Mouse (Mus musculus): ENCODE data around the gene Lrrc8a. TPM values are rescaled to one million over a fixed set of nuclear protein-coding genes. Genes with fewer than 3 reads are reported as not detected.

Gene Lrrc8a
- polyA plus RNA-seq, 1 experiment from 2014 or later: 51.1 TPM

GRCm38 (mm10) chr2:30235593-30235992 lies 1.9 kb upstream of the Lrrc8a start:
- no peak for ATAC-seq (ENCODE audit: low FRiP score, low TSS enrichment)
- no peak overlapping the region for H3K4me2 ChIP-seq (replicated peaks; ENCODE audit: low read depth, low read length)
- no peak overlapping the region for H3K9ac ChIP-seq (ENCODE audit: low read depth, low read length)
- no peak overlapping the region for H3K4me3 ChIP-seq (ENCODE audit: low read length)
- WGBS: 62% methylated on average over 5 of the region's 5 CpGs
- no peaks in the 10 kb centered on the region; the same call in 1 of the 2 replicates for H3K9me3 ChIP-seq (ENCODE audit: control insufficient read depth, low read length)
- H3K27ac ChIP-seq (ENCODE audit: low read depth, low read length): no peak overlapping the region
- H3K27me3 ChIP-seq (ENCODE audit: control insufficient read depth, insufficient read depth, low read length): no peaks in the 10 kb centered on the region
- H3K36me3 ChIP-seq (ENCODE audit: control insufficient read depth, insufficient read depth, low read length): peaks cover 8% of the 10 kb centered on the region
- H3K4me1 ChIP-seq (ENCODE audit: control insufficient read depth, insufficient read depth, low read length): peaks cover 21% of the 10 kb centered on the region

GRCm38 (mm10) chr2:30236426-30237198 lies 903 bp upstream of the Lrrc8a start:
- Histone ChIP-seq H3K27me3 (ENCODE audit: control insufficient read depth, insufficient read depth, low read length) (no peaks in the 10 kb centered on the region), H3K4me1 (ENCODE audit: control insufficient read depth, insufficient read depth, low read length) (peaks cover 21% of the 10 kb centered on the region), H3K4me3 (ENCODE audit: low read length) (peak overlapping the region; percentile 76), H3K4me2 (replicated peaks; ENCODE audit: low read depth, low read length) (peak overlapping the region; percentile 83), H3K9ac (ENCODE audit: low read depth, low read length) (peak overlapping the region; percentile 78), H3K36me3 (ENCODE audit: control insufficient read depth, insufficient read depth, low read length) (peaks cover 18% of the 10 kb centered on the region), H3K9me3 (ENCODE audit: control insufficient read depth, low read length) (no peaks in the 10 kb centered on the region), H3K27ac (ENCODE audit: low read depth, low read length) (peak overlapping the region; percentile 76; the same call in 1 of the 2 replicates)
- ATAC-seq (ENCODE audit: low FRiP score, low TSS enrichment): no peak
- WGBS: 3% methylated on average over 18 of the region's 18 CpGs

- Histone ChIP-seq H3K4me3 (ENCODE audit: low read length) (peak overlapping the region; percentile 76), H3K27ac (ENCODE audit: low read depth, low read length) (peak overlapping the region; percentile 84), H3K36me3 (ENCODE audit: control insufficient read depth, insufficient read depth, low read length) (peaks cover 28% of the 10 kb centered on the region), H3K9ac (ENCODE audit: low read depth, low read length) (peak overlapping the region; percentile 86), H3K4me2 (replicated peaks; ENCODE audit: low read depth, low read length) (peak overlapping the region; percentile 72), H3K27me3 (ENCODE audit: control insufficient read depth, insufficient read depth, low read length) (no peaks in the 10 kb centered on the region), H3K9me3 (ENCODE audit: control insufficient read depth, low read length) (no peaks in the 10 kb centered on the region), H3K4me1 (ENCODE audit: control insufficient read depth, insufficient read depth, low read length) (peaks cover 26% of the 10 kb centered on the region)
- ATAC-seq (ENCODE audit: low FRiP score, low TSS enrichment): peak; percentile 90
- under 1% methylated on average over 18 of the region's 42 CpGs for WGBS
Observed at GRCm38 (mm10) chr2:30237881-30238280, 366 bp downstream of the Lrrc8a start.

GRCm38 (mm10) chr2:30238906-30239465 lies 1.5 kb downstream of the Lrrc8a start:
- peak overlapping the region; percentile 86 for H3K9ac ChIP-seq (ENCODE audit: low read depth, low read length)
- H3K27me3 ChIP-seq (ENCODE audit: control insufficient read depth, insufficient read depth, low read length): no peaks in the 10 kb centered on the region
- H3K4me1 ChIP-seq (ENCODE audit: control insufficient read depth, insufficient read depth, low read length): peaks cover 26% of the 10 kb centered on the region
- no peaks in the 10 kb centered on the region for H3K9me3 ChIP-seq (ENCODE audit: control insufficient read depth, low read length)
- H3K4me3 ChIP-seq (ENCODE audit: low read length): peak overlapping the region; percentile 76
- peak overlapping the region; percentile 24; the same call in 1 of the 2 replicates for H3K27ac ChIP-seq (ENCODE audit: low read depth, low read length)
- WGBS: 66% methylated on average over 3 of the region's 3 CpGs
- H3K36me3 ChIP-seq (ENCODE audit: control insufficient read depth, insufficient read depth, low read length): peaks cover 37% of the 10 kb centered on the region
- peak overlapping the region; percentile 72 for H3K4me2 ChIP-seq (replicated peaks; ENCODE audit: low read depth, low read length)
- no peak for ATAC-seq (ENCODE audit: low FRiP score, low TSS enrichment)

- Histone ChIP-seq H3K4me2 (replicated peaks; ENCODE audit: low read depth, low read length) (0 out of 2 replicates have a peak overlapping the region, but pooled peaks have one; percentile 2), H3K36me3 (ENCODE audit: control insufficient read depth, insufficient read depth, low read length) (peaks cover 44% of the 10 kb centered on the region), H3K9me3 (ENCODE audit: control insufficient read depth, low read length) (no peaks in the 10 kb centered on the region), H3K4me3 (ENCODE audit: low read length) (no peak overlapping the region), H3K9ac (ENCODE audit: low read depth, low read length) (peak overlapping the region; percentile 86), H3K27me3 (ENCODE audit: control insufficient read depth, insufficient read depth, low read length) (no peaks in the 10 kb centered on the region), H3K27ac (ENCODE audit: low read depth, low read length) (peak overlapping the region; percentile 37; the same call in 1 of the 2 replicates), H3K4me1 (ENCODE audit: control insufficient read depth, insufficient read depth, low read length) (peaks cover 29% of the 10 kb centered on the region)
- ATAC-seq (ENCODE audit: low FRiP score, low TSS enrichment): no peak
- WGBS: 70% methylated on average over 4 of the region's 4 CpGs
Observed at GRCm38 (mm10) chr2:30239777-30240176, 2.3 kb downstream of the Lrrc8a start.

- H3K27me3 ChIP-seq (ENCODE audit: control insufficient read depth, insufficient read depth, low read length): no peaks in the 10 kb centered on the region
- H3K36me3 ChIP-seq (ENCODE audit: control insufficient read depth, insufficient read depth, low read length): peaks cover 46% of the 10 kb centered on the region
- peaks cover 29% of the 10 kb centered on the region for H3K4me1 ChIP-seq (ENCODE audit: control insufficient read depth, insufficient read depth, low read length)
- no peak for ATAC-seq (ENCODE audit: low FRiP score, low TSS enrichment)
- H3K9ac ChIP-seq (ENCODE audit: low read depth, low read length): peak within 1 kb of the TSS; percentile 86
- H3K9me3 ChIP-seq (ENCODE audit: control insufficient read depth, low read length): no peaks in the 10 kb centered on the region
- no peak within 1 kb of the TSS for H3K4me3 ChIP-seq (ENCODE audit: low read length)
- 82% methylated on average over 2 of the region's 2 CpGs for WGBS
- 0 out of 2 replicates have a peak within 1 kb of the TSS, but pooled peaks have one; percentile 2 for H3K4me2 ChIP-seq (replicated peaks; ENCODE audit: low read depth, low read length)
- H3K27ac ChIP-seq (ENCODE audit: low read depth, low read length): peak within 1 kb of the TSS; percentile 37; the same call in 1 of the 2 replicates
Observed at GRCm38 (mm10) chr2:30240267-30240666, 2.8 kb downstream of the Lrrc8a start, which contains the start of gene Gm28035. Gene Gm28035 (plus strand): TSS chr2:30240567.

- ATAC-seq (ENCODE audit: low FRiP score, low TSS enrichment): no peak
- WGBS: 42% methylated on average over 4 of the region's 4 CpGs
- peaks cover 23% of the 10 kb centered on the region for H3K4me1 ChIP-seq (ENCODE audit: control insufficient read depth, insufficient read depth, low read length)
Observed at GRCm38 (mm10) chr2:30242509-30242908, 5.0 kb downstream of the Lrrc8a start.

GRCm38 (mm10) chr2:30243391-30243790 lies 5.9 kb downstream of the Lrrc8a start:
- H3K27me3 ChIP-seq (ENCODE audit: control insufficient read depth, insufficient read depth, low read length): no peaks in the 10 kb centered on the region
- H3K4me2 ChIP-seq (replicated peaks; ENCODE audit: low read depth, low read length): no peak overlapping the region
- no peak overlapping the region for H3K27ac ChIP-seq (ENCODE audit: low read depth, low read length)
- H3K4me1 ChIP-seq (ENCODE audit: control insufficient read depth, insufficient read depth, low read length): peaks cover 22% of the 10 kb centered on the region
- ATAC-seq (ENCODE audit: low FRiP score, low TSS enrichment): no peak
- no peak overlapping the region for H3K4me3 ChIP-seq (ENCODE audit: low read length)
- 83% methylated on average over 4 of the region's 4 CpGs for WGBS
- peaks cover 60% of the 10 kb centered on the region for H3K36me3 ChIP-seq (ENCODE audit: control insufficient read depth, insufficient read depth, low read length)
- no peaks in the 10 kb centered on the region for H3K9me3 ChIP-seq (ENCODE audit: control insufficient read depth, low read length)
- no peak overlapping the region for H3K9ac ChIP-seq (ENCODE audit: low read depth, low read length)

More at GRCm38 (mm10) chr2:30242509-30242908, 5.0 kb downstream of the Lrrc8a start:
- H3K27ac ChIP-seq (ENCODE audit: low read depth, low read length): no peak overlapping the region
- H3K9ac ChIP-seq (ENCODE audit: low read depth, low read length): no peak overlapping the region
- no peak overlapping the region for H3K4me2 ChIP-seq (replicated peaks; ENCODE audit: low read depth, low read length)
- no peaks in the 10 kb centered on the region for H3K9me3 ChIP-seq (ENCODE audit: control insufficient read depth, low read length)
- H3K27me3 ChIP-seq (ENCODE audit: control insufficient read depth, insufficient read depth, low read length): no peaks in the 10 kb centered on the region
- H3K36me3 ChIP-seq (ENCODE audit: control insufficient read depth, insufficient read depth, low read length): peaks cover 54% of the 10 kb centered on the region
- no peak overlapping the region for H3K4me3 ChIP-seq (ENCODE audit: low read length)
